Mouse (Mus musculus): ENCODE measurements around the gene Fam222a.

DNA sequence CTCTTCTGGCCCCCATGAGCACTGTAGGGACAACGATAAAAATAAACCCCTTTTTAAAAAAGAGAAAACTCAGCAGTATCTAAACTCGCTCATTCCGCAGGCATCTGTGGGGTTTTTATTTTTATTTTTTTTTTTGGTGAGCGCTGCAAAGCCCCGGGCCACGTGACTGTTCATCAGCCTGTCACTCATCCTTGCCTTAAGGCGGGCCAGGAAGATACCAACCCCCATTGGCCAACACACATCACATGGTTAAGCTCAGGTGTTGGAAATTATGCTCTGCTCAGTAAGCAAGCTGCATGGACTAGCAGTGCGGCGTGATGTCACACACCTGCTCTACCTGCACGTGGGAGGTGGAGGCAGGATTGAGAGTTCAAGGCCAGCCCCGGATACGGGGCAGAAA lies 50.0 kb downstream of the Fam222a start:
- TF ChIP-seq CTCF (IDR thresholded peaks at IDR 0.05; ENCODE audit: low read depth) (no peak), EP300 (IDR thresholded peaks at IDR 0.05; ENCODE audit: low read depth) (no peak)

Data from heart, postnatal 0 days (tissue).